Mouse (Mus musculus) lung, postnatal 36 days (tissue): ENCODE results near the gene Car10.

Experiments
- DNase-seq: peaks from one replicate; pipeline ENCODE4 v3.0.0; 2022; ENCODE audit warnings: mixed read lengths

Car10 gene

DNA sequence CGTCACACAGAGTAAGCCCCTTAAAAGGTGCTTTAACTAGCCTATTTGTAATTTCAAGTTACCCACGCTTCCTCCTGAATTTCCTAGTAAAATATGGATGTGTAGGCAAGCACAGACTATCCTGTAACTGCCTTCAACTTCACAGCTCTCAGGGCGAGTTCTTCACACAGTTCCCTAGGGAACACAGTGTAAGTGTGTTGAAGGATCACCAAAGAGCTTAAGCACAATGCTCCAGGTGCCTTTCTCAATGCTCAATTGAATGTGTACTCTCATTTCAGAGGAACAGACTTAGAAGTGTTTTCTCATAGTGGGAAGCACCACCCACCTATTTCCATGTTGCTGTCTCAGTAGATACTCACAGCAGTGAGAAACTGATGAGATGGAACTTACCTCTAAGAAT is 492.8 kb downstream of the Car10 start:
- DNase-seq, result no peak

DNA sequence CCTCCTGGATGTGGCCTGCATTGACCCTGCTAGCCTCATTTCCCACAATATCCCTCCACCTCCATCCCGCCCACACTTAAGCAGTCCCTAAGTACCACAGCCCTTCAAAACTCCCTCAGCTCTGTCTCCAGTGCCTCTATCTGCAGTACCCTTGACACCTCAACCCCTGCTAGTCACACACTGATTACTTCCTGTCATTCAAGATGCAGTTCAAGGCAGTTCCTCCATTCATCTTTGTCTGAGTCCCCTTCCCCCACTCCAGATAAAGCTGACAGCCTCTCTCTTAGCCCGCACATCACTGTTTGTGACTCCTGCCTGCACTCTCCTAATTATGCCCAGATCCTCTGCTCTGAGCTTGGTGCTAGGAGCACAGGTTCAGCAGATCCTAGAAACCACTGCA is 496.2 kb downstream of the Car10 start:
- DNase-seq, result no peak

DNA sequence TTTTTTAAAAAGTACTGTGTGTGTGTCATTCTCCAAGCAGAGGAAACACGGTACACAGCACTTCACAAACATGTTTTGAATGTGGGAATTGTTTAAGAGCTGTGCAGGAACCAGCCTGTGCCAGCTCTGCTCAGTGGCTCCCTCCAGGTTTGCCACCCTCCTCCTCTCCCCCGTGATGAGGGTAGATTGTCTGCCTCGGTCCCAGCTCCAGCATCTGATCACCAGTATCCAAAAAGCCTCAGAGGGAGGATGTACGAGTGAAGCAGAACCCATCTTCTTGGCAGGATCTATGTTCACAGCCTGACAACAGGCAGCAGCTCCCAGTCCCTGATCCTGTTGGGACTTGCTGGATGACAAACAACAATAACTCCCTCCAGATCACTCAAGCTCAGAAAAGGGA is 500.3 kb downstream of the Car10 start:
- no peak for DNase-seq

DNA sequence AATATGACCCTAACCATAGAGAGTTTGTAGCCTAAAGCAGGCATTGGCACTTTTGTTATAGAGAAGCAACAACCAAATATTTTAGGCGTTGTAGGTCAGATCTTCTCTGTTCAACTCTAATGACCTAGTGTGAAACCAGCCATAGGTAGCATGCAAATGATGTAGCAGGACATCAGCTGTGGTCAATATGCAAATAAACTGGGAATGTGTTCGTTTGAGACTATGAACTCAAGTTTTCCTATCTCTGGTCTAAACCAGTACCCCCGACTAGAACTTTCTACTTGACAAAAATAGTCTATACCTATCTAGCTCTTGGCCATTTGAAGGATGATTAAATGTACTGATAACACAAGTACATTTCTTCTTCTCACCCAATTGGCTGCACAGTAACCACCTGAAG is 501.9 kb downstream of the Car10 start:
- DNase-seq, result no peak

DNA sequence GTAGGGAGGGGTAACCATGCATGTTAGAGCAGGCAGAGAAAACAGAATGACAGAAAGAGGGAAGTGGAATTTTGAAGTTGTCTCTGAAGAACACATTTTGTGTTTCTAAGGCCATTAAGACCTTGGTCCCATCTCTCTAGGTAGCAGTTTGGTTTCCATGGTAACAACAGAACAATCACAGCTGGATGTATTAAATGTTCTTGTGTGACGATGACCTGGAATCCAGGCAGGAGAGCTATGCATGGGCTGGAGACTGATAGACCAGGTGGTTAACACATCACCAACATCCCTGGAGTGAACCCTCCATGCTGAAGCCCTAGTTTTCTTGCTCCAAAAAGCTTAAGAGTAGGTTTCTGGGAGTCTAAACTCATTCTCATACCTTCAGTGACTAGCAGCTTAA is 505.7 kb downstream of the Car10 start:
- no peak for DNase-seq

DNA sequence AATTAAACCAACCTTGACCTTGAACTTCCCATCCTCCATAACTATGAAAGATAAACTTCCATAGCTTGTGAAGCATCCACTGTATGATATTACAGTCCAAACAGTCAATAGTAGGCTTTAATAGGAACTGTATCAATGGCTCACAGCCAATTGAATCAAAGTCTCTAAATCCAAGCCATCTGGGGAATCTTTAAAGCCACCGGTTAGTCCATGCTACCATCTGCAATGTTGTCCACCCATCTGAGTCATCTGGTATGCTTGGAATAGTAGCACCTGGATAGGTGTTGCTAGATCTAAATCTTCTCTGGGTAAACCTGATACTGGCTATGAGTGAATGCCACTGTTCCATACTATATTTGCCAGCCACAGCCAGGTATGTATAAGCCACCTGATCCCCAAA is 509.3 kb downstream of the Car10 start:
- DNase-seq, result no peak

DNA sequence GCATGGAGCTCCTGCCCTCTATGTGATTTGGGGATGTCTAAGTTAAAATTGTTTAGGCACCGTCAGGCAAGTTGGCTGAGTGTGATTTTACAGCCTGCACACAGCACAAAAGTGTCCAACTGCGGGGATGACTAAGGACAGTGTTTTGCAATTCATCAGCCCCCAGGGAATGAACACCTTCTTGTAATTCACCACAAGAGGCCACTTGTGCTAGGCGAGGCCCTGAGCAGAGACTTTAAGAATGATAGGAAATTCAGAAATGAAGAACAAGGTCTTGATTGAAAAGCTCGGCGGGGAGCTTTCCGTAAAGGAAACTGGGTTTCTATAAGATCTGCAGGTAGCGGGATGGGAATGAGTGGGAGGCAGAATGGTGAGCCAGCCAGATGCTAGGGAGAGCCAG is 510.9 kb downstream of the Car10 start:
- DNase-seq, result no peak

DNA sequence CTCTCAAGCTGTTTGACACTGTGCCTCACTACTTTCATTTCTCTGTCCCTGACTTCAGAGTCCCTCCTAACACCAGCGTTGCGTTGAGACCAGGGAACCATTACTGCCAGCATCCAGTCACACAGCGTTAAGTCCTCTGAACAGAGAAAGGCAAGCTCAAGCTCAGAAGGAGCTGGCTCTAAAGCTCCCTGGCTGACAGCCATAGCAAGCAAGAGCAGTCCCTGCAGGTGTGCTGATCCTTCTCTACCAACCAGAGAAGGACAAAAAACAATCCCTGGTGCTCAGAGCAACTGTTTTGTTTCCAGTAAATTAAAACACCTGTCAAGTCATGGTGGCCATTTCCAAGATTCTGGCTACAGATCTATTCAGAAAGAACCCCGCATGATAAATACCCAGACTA is 514.2 kb downstream of the Car10 start:
- no peak for DNase-seq

DNA sequence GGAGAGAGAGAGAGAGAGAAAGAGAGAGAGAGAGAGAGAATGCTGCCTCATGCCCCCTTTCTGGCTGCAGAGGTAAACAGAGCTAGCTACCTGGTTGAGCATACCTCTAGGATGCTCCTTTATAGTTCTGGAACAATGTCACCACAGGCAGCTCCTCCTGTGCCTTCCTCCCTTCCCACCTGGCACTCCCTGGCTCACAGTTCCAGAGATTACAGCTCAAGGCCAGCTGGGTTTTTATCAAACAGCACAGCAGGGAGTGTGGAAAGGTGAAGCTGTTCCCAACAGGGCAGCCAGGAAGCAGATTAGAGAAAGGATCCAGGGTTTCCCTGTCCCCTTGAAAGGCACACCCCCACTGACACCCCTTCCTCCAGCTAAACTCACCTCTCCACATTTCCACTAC is 517.0 kb downstream of the Car10 start:
- no peak for DNase-seq

DNA sequence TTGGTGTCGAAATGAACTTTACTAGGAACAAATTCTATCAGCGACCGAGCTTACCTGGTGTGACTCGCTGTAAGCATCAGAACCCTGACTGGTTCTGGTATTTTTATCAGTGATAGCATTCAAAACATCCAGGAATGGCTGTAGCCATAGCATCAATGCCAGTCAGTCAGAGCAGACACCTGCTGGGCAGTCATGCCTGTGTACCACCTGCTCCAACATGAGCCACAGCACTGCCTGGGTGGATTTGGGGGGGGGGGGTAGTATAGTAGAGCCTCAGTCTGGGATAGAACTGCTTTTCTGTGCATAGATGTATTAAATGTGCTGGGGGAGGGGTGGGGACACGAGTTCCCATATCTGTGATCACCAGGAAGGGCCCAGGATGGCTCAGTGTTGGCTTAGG is 525.8 kb downstream of the Car10 start:
- DNase-seq, result no peak

DNA sequence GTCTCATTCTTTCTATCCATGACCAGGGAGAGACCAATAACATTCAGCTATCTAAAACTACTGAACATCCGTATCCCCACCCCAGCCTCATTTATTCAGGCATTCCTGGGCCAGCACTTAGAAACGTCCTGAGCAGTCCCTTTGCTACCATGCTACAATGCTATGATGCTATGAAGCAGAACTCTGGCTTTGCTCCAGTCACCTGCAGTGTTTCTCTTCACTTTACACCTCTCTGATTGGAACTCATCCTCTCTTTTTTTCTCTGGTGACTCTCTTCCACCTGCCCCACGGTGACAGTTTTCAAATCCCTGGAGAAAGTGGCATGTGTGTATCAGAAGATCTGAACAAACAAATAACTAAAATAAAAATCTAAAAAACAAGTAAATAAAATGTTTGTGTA is 541.6 kb downstream of the Car10 start:
- DNase-seq, result no peak

DNA sequence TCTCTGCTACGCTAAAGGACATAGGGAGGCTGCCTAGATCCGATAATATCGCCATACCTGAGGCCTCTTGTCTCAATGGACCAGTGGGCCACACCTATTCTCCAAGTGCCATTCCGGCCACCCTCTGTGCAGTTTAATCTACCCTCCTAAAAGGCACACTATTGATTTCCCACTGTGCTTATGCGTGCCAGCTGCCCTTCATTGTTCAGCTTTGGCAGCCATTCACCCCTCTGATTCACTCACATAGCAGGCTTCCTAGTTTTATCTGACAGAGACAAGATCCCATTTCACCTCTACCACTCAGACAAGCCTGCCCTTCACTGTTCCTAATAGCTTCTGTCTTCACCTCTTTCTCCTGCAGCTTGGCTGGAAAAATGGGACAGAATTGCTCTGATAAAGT is 543.1 kb downstream of the Car10 start:
- DNase-seq, result no peak

DNA sequence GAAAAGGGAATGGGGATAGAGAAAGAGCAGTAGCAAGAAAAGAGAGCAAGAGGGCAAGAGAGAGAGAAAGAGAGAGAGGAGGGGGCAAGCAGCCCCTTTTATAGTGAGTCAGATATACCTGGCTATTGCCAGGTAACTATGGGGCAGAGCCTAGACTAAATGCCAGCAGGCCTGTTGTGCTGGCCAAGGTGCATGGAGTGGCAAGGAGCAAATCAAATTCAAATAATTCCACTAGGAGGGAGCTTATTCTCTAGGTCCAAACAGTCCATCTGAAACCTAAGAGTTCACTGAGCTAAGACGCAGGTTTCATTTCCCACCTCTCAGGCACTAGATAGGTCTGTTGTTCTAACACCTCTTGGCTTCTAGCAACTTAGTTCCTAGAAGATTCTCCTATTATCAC is 544.5 kb downstream of the Car10 start:
- DNase-seq, result no peak

DNA sequence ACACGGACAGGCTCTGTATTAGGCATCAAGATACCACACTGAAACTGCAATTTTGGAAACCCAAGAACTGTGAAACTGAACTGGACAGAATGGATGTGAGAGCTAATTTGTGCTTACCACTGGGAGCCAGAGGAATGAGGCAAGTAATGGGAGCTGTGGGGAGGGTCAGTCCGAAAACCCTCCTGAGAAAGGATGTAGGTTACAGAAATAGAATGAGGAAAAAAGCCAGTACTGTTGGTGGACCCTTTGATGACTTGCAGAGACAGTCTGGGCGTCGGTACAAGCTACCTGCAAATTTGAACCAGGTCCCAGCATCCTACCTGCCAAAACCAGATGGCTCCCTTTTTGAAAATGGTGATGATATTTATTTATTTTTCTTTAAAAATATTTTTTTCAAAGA is 545.2 kb downstream of the Car10 start:
- no peak for DNase-seq

DNA sequence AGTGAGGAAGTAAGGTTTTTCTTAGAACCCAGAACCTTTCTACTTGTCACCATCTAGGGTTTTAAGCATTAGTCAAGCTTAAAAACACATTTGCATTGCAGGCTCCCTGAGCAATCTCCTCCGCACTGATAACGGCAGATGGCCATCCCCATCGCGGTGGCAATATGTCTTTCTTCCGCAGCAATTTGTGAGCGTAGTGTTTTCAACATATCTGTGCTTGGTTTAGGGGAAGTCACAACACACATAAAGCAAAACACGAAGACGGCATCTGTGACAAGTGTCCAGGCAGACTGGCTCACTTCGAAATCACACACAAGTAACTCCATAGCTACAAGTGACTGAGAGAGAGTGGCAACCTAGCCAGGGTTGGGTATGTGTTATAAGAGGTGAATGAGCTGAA is 545.6 kb downstream of the Car10 start:
- DNase-seq, result no peak

DNA sequence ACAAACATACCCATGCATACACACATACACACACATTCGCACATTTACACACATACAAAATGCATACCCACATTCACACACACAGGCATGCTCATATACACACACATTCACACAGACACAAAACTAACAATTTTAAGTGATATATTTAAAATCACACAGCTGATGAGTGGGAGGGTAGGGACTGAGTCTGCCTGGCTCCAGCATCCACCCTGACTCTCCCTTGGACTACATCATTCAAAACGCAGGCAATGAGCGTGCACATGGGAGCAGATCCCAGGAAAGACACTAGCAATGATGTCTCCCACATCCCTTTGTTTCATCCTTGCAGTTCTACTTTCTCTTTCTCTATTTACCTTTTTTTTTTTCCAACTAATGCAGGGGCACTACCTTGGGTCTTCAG is 548.4 kb downstream of the Car10 start:
- no peak for DNase-seq
